Mouse (Mus musculus) heart, adult 2 months (tissue): ENCODE results near the gene Acta2.

Experiments used
- CTCF ChIP-seq: fragments of 200-600 bp; IDR thresholded peaks from 2 replicates; pipeline ENCODE4 v1.8.1; 2022; ENCODE audit warnings: antibody characterized with exemption, mild to moderate bottlenecking, moderate library complexity
- POLR2A ChIP-seq: fragments of 200-500 bp; IDR thresholded peaks from 2 replicates; pipeline ENCODE4 v1.6.1; 2011; ENCODE audit warnings: mild to moderate bottlenecking, low read depth, low read length, control low read depth; ENCODE audit not compliant: insufficient read depth

- TF ChIP-seq POLR2A (no peak), CTCF (no peak)
These were observed 40.1 kb upstream of the Acta2 start for GRCm38 (mm10) chr19:34295442-34295841.
